Mouse (Mus musculus) heart, adult 2 months (tissue): ENCODE data around the gene Ipmk.

ENCODE experiments used
- CTCF ChIP-seq: fragments of 200-600 bp; IDR thresholded peaks from 2 replicates; pipeline ENCODE4 v1.8.1; 2022; ENCODE audit warnings: antibody characterized with exemption, mild to moderate bottlenecking, moderate library complexity
- POLR2A ChIP-seq: fragments of 200-500 bp; IDR thresholded peaks from 2 replicates; pipeline ENCODE4 v1.6.1; 2011; ENCODE audit warnings: mild to moderate bottlenecking, low read depth, low read length, control low read depth; ENCODE audit not compliant: insufficient read depth

DNA sequence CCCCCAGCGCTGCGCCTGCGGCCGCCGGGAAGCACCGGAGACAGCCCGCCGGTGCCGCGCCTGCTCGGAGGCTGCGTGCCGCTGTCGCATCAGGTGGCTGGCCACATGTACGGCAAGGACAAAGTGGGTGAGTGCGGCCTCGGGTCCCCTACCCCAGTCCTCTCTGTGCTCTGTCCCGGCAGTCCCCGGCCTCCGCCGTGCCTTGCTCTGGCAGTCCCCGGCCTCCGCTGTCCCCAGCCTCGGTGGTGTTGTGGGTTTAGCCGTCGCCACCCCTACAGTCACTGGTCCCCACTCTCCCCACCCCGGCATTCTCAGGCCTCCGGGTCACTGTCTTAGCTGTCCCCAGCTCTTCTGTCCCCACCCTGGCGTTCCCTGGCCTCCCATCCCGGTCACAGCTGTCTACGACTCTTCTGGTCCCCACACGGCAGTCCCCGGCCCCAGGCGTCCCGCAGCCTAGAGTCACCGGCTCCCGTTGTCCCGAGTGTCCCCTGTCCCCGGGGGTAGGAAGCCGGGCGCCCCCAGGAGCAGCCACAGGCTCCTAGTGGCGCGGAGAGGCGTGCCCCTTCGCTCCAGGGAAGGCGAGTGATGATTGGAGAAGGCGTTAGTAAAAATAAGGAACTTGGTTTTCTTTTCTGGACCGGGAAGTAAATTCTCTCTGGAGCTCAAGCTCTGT lies 537 bp downstream of the Ipmk start:
- TF ChIP-seq POLR2A, result no peak
- peak; percentile 25 for TF ChIP-seq CTCF
